Mouse (Mus musculus) right cerebral cortex, adult 2 months (tissue): ENCODE results near the gene Plin4.
"Not testable (repeated sequence)": the region's sequence is repeated elsewhere in the genome, so short reads cannot be mapped to it uniquely, and the experiment has no call there.

Source experiments
- DNase-seq, 2 experiments: peaks; one replicate each; pipeline ENCODE4 v3.0.0; 2021 to 2022; ENCODE audit warnings: low spot score in 2 of 2

Gene Plin4

DNA sequence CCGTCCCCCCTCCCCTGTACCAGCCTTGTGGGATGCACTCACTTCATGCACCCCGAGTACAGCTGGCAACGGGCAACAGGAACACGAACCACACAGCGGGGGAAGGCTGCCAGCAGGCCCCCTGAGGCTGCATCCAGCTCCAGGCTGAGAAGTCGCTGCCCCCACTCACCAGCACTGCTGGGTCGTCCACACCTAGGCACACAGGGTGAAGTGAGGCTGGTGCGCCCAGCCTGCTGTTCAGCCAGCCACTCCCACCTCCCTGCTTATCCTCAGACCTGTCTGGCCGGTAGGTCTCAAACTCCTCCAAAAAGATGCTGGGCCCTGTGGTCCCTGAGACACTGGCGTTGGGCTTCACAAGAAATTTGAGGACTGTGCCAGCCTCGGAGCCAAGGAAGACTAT is 16.6 kb upstream of the Plin4 start:
- DNase-seq, result no peak

DNA sequence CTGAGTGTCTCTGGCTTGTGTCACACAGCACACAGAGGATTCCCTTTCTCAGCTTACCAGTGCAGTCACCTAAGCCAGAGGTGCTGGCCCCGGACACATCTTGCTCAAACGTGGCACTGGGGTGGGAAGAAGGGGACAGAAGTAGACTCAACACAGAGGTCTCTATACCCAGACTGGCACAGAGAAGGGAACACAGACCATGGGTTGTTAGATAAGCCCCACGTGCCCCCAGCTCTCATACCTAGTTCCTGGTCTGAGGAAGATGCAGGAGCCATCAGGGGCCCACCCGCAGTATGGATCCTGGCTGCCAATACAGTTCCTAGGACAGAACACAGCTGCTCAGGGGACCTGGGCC is 15.7 kb upstream of the Plin4 start:
- DNase-seq, result no peak

GRCm38 (mm10) chr17:56124377-56125275 is 15.0 kb upstream of the Plin4 start:
- peak in 1 of 2 experiments; percentile 62 for DNase-seq

DNA sequence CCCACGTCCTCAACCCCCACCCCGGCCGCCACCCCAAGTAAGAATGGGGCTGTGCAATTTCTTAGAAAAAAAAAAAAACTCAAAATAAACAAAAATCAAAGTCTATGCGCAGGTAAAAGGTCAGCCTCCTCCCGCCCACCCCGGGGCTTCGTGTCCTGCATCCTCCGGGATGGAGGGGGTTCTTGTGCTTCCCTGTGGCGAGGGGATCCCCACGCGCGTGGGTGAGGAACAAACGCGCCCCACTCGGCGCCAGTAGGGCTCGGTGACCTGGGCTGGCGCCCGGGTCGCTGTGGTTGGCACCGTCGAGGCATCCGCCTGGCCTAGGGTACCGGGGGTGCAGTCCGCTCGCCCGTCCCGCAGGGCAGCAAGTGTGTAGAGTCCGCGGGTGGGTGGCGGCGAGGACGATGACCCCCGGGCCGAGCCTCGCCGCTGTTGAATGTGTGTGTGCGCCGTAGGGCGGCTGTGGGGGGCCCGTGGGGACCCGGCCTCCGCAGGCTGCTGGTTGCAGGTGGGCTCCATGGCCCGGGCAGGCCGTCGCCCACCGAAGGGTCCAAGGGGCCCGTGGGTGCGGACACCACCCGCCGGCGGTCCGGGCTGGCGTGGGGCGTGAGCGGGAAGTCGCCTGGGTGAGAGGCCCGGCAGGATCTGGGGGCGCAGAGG is 14.2 kb upstream of the Plin4 start:
- no peak for DNase-seq

GRCm38 (mm10) chr17:56123161-56123560 is 13.6 kb upstream of the Plin4 start:
- DNase-seq, result no peak

DNA sequence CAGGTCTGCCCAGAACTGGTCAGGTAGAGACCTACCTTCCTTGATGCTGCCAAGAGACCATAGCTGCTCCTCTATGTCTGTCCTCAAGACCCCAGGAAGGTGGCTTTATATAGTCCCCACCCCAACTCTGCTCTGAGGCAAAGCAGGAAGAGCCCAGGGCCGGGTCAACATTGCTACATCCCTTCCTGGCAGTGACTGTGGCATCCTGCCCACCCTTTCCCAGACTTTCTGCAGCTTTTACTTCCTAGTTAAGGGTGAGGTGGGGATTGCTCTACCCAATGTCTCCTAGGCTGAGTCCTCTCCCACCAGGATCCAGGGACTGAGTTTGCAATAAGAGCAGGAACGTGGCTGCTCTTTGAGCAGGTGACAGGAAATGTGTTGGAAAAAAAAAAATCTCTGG is 12.2 kb upstream of the Plin4 start, which contains the start of gene Lrg1:
Lrg1 (minus strand) TSS at position 176 of the 400 bp plus-strand sequence.
- no peak for DNase-seq

DNA sequence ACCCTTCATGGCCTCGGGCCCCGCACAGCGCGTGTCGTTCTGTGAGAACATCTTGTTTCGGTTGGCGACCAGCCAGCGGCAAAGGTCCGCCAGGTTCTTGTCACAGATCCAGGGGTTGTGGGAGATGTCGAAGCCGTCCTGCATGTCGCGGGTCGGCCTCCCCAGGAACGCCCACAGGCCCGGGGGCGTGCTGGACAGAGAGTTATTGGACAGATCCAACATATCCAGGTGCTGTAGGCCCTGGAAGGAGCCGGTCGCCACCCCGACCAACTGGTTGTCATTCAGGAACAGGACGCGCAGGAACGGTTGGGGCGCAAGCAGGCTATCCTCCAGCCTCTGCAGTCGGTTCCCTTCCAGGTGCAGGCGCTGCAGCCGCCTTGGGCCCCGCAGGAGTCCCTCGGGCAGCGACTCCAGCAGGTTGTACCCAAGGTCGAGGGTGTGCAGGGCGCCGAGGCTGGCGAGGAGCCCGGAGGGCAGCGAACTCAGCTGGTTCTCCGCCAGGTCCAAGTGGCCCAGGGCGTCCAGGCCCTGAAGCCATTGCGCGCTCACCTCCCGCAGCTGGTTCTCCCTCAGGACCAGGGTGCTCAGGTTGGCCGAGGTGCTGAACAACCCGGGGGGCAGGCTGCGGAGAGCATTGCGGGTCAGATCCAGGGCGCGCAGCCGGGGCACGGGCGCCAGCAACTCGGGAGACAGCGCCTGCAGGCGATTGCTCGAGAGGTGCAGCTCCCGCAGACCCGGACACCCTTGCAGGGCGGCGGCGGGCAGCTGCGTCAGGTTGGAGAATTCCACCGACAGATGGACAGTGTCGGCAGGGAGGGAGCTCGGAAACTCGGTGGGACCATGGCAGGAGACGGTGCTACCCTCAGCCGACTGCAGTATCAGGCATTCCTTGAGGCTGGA is 10.6 kb upstream of the Plin4 start:
- no peak for DNase-seq

DNA sequence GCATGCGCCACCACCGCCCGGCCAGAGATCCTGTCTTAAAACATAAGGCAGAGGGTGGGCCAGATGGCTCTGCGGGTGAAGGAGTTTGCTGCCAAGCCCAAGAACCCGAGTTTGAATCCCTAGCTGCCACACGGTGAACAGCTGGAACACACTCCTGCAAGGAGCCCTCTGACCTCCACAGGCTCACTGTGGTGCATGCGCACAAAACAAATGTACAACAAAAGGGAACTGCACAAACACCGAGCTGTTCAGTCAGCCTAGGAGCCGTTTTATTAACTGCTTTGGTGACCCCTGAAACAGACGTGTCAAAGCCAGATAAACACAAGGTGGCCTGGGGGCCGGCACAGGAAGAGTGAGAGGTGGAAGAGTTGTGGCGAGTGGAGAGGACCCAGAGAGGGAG is 9.8 kb upstream of the Plin4 start:
- DNase-seq, result no peak

GRCm38 (mm10) chr17:56117251-56117710 is 7.7 kb upstream of the Plin4 start, which contains the start of gene Plin5:
Plin5 (minus strand) TSS chr17:56117596.
- no peak for DNase-seq

- no peak for DNase-seq
These were observed 6.6 kb upstream of the Plin4 start for GRCm38 (mm10) chr17:56116193-56116592.

DNA sequence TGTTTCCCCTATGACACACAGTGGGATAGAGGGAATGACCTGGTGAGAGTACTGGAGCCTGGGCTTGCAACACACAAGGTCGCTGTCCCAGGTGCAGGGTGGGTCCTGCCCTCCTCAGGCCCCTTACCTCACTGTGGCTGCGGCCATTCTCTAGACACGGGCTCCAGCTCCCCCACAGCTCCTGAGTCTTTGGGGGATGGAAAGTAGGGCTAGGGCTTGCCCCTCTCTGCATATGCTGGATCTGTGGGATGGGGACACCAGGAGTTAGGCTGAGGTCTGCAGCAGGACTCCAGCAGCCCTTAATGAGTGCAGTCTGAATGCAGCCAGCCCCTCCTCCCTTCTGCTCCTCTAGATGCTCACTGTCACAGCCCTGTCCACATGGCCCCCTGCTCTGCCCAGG is 3.1 kb upstream of the Plin4 start:
- DNase-seq, result no peak

GRCm38 (mm10) chr17:56111864-56112263 is 2.3 kb upstream of the Plin4 start:
- peak; percentile 63 to 70 for DNase-seq

DNA sequence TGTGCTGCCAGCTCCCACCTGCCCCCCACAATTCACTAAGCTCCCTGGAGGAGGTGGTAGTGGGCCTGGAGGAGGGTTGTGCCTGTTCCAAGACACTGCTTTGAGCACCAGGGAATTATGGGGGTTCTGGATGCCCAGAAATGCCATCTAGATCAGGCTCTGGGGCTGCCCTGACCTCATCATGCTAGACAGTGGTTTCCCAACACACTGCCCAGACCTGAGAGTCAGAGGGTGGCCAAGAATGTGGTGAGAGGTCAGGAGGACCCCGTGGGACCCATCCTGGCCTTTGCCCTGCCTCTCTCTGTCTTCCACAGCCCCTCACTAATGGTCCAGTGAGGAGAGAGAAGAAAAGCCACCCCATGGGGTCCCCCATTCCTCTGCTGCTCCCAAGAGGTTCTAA is 1.4 kb upstream of the Plin4 start:
- no peak for DNase-seq

GRCm38 (mm10) chr17:56110571-56110970 is 968 bp upstream of the Plin4 start:
- DNase-seq, result no peak

- peak in 1 of 2 experiments; percentile 62 for DNase-seq
These were observed 1.1 kb downstream of the Plin4 start for GRCm38 (mm10) chr17:56108334-56109044.

DNA sequence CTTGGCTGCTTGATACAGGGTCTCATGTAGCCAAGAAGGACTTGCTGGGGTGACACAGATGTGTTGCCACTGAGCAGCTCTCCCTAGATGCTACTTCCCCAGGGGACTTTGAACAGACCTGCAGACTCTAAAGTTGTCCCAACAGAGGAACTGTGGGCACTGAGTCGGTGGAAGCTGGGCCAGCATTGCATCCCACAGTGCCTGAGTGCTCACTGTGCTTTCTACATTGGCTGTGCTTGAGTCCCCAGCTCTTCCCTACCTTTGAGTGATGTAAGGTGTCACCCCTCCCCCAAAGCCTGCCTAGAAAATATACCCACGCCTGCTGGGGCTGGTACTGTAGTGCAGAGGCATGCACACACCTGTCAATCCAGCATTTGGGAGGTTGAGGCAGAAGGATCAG is 1.9 kb downstream of the Plin4 start:
- DNase-seq, result no peak

DNA sequence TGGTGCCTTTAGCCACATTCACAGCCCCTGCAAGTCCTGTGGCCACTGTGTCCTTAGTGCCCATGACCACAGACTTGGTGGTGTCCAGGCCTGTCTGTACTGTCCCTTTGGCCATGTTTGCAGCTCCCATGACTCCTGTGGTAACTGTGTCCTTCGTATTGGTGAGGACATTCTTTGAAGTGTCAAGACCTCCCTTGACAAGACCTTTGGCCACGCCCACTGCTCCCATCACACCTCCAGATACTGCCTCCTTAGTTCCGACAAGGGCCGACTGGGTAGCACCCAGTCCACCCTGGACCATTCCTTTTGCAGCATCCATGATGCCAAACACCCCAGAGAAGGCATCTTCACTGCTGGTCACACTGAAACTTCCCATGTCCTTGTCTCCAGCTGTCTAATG is 2.6 kb downstream of the Plin4 start:
- no peak for DNase-seq

- not testable (repeated sequence) for DNase-seq
These were observed 3.2 kb downstream of the Plin4 start for GRCm38 (mm10) chr17:56106436-56106835.

DNA sequence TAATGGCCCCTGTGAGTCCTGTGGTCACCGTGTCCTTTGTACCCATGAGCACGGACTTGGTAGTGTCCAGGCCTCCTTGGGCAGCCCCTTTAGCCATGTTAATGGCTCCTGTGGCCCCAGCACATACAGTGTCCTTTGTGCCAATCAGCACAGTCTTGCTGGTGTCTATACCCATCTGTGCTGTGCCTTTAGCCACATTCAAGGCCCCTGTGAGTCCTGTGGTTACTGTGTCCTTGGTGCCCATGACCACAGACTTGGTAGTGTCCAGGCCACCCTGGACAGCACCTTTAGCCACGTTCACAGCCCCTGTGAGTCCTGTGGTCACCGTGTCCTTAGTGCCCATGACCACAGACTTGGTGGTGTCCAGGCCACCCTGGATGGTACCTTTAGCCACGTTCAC is 4.8 kb downstream of the Plin4 start:
- not testable (repeated sequence) for DNase-seq

DNA sequence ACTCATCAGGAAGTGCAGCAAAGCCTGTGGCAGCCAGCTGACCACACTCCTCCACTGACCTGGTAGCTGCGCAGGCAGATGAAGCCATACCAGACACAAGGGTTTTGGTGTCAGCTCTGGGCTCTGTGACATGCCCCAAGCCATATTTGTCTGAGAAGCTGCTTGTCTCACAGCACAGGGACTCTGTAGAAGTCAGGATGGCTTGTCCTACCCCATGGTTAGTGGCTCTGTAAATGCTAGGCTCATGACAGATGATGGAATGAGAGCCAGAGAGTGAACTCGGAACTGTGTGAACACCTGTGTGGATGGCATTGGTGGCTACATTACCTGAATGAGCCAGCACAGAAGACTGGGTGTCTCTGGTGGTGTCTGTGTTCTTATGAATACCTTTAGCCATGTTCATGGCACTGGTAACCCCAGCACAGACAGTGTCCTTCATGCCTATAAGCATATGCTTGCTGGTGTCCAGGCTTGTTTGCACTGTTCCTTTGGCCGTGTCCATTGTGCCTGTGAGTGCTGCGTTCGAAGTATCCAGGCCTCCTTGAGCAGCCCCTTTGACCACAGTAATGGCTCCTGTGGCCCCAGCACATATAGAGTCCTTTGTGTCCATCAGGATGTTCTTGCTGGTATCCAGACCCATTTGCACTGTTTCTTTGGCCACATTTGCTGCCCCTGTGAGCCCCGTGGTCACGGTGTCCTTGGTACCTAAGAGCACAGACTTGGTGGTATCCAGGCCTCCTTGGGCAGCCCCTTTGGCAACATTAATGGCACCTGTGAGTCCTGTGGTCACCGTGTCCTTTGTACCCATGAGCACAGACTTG is 5.9 kb downstream of the Plin4 start:
- no peak for DNase-seq
